Mouse (Mus musculus) embryonic facial prominence, embryonic 14.5 days (tissue): ENCODE measurements at regions not wholly inside any gene's neighbourhood (a gene's known extent, or its start where the extent isn't known, plus 50 kb on each side); places are given as distances from the start of the nearest gene placed in this dataset.
A peak's percentile ranks its signal among the peaks of the same experiment; 100 is the strongest.

Experiments
- ATAC-seq: fragments of 200-750 bp; cut with Nextera tagmentation; 2 replicates; pipeline ENCODE4 v1.8.0; 2017; ENCODE audit warnings: low read depth, moderate number of reproducible peaks, moderate TSS enrichment
- DNase-seq: peaks from one replicate; pipeline ENCODE4 v3.0.0-alpha.2; 2015; ENCODE audit warnings: low spot score
- H3K27ac ChIP-seq: fragments of 300-500 bp; sonication (generic); replicated peaks from 2 replicates; pipeline ENCODE4 v1.5.1; 2014; ENCODE audit warnings: low read depth, mild to moderate bottlenecking, low read length, moderate library complexity
- H3K27me3 ChIP-seq: fragments of 300-500 bp; sonication (generic); replicated peaks from 2 replicates; pipeline ENCODE4 v1.6.1; 2014; ENCODE audit warnings: low read length; ENCODE audit not compliant: control insufficient read depth, insufficient read depth
- H3K36me3 ChIP-seq: fragments of 300-500 bp; sonication (generic); 2 replicates; pipeline ENCODE4 v1.6.1; 2014; ENCODE audit warnings: low read length, mixed read lengths; ENCODE audit not compliant: control insufficient read depth, insufficient read depth
- H3K4me1 ChIP-seq: fragments of 300-500 bp; sonication (generic); 2 replicates; pipeline ENCODE4 v1.6.1; 2014; ENCODE audit warnings: antibody characterized with exemption, low read length; ENCODE audit not compliant: control insufficient read depth, insufficient read depth
- H3K4me2 ChIP-seq: fragments of 300-500 bp; sonication (generic); 2 replicates; pipeline ENCODE4 v1.6.1; 2014; ENCODE audit warnings: low read depth, mild to moderate bottlenecking, low read length, moderate library complexity, mixed read lengths
- H3K4me3 ChIP-seq: fragments of 300-500 bp; sonication (generic); 2 replicates; pipeline ENCODE4 v1.5.1; 2014; ENCODE audit warnings: low read depth, mild to moderate bottlenecking, low read length
- H3K9ac ChIP-seq: fragments of 300-500 bp; sonication (generic); 2 replicates; pipeline ENCODE4 v1.6.1; 2014; ENCODE audit warnings: low read depth, mild to moderate bottlenecking, low read length, moderate library complexity, mixed read lengths
- H3K9me3 ChIP-seq: fragments of 300-500 bp; sonication (generic); 2 replicates; pipeline ENCODE4 v1.6.1; 2016; ENCODE audit warnings: low read length; ENCODE audit not compliant: control insufficient read depth
- WGBS: fragments of 180-500 bp; shearing (Covaris S2); extraction: QIAGEN DNeasy Blood & Tissue Kit; methylation state at CpG from one replicate; pipeline ENCODE4 v1.1.7; 2014; 5-methylcytosine and 5-hydroxymethylcytosine counted together

GRCm38 (mm10) chr15:10864004-10864775 is 87.9 kb upstream of the C1qtnf3 start:
- no peaks in the 10 kb centered on the region for H3K27me3 ChIP-seq
- ATAC-seq (peak; percentile 28), DNase-seq (peak; percentile 69)
- H3K36me3 ChIP-seq, result no peaks in the 10 kb centered on the region
- peak overlapping the region; percentile 56 for H3K27ac ChIP-seq
- no peak overlapping the region for H3K4me2 ChIP-seq
- H3K9me3 ChIP-seq, result no peaks in the 10 kb centered on the region
- H3K4me3 ChIP-seq, result no peak overlapping the region
- no peak overlapping the region for H3K9ac ChIP-seq
- 65% methylated on average over 7 of the region's 7 CpGs for WGBS
- H3K4me1 ChIP-seq, result peaks cover 23% of the 10 kb centered on the region

- peak overlapping the region; percentile 56; the same call in 1 of the 2 replicates for H3K27ac ChIP-seq
- DNase-seq, result no peak
- 76% methylated on average over 5 of the region's 5 CpGs for WGBS
Measured at GRCm38 (mm10) chr15:10865109-10865508, 87.0 kb upstream of the C1qtnf3 start.

DNA sequence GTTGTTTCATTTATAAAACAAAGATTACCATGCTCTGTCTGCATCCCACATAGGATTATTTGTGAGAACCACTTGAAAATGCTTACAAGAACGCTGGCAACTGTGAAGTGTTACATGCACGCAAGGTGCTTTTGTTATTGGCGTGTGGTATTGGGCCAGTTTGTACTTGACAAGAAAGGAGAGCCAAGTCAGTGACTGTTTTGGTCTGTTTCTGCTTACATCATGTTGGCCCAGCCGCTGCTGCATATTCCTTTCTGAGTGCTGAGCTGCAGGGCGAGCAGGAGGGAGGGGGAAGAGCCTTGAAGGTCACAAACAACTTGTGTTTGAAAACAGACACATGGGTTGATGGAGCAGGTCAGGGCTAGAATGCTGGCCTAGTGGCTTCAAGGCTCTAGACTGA is 85.3 kb upstream of the C1qtnf3 start:
- no peaks in the 10 kb centered on the region for H3K9me3 ChIP-seq
- peak overlapping the region; percentile 44; the same call in 1 of the 2 replicates for H3K27ac ChIP-seq
- no peaks in the 10 kb centered on the region for H3K27me3 ChIP-seq
- DNase-seq (peak; percentile 71), ATAC-seq (0 out of 2 replicates have a peak, but pooled peaks have one; percentile 13)
- H3K4me3 ChIP-seq, result no peak overlapping the region
- no peak overlapping the region for H3K4me2 ChIP-seq
- WGBS, result 65% methylated on average over 5 of the region's 5 CpGs
- H3K4me1 ChIP-seq, result peaks cover 29% of the 10 kb centered on the region
- no peak overlapping the region for H3K9ac ChIP-seq
- H3K36me3 ChIP-seq, result no peaks in the 10 kb centered on the region

More at GRCm38 (mm10) chr15:10865109-10865508, 87.0 kb upstream of the C1qtnf3 start:
- H3K9me3 ChIP-seq, result no peaks in the 10 kb centered on the region
- H3K4me3 ChIP-seq, result no peak overlapping the region
- no peaks in the 10 kb centered on the region for H3K27me3 ChIP-seq
- no peak for ATAC-seq
- no peaks in the 10 kb centered on the region for H3K36me3 ChIP-seq
- H3K4me2 ChIP-seq, result no peak overlapping the region
- no peak overlapping the region for H3K9ac ChIP-seq
- H3K4me1 ChIP-seq, result peaks cover 29% of the 10 kb centered on the region

GRCm38 (mm10) chr15:10868115-10868514 is 84.0 kb upstream of the C1qtnf3 start:
- no peaks in the 10 kb centered on the region for H3K27me3 ChIP-seq
- H3K4me1 ChIP-seq, result peaks cover 29% of the 10 kb centered on the region
- no peak overlapping the region for H3K4me3 ChIP-seq
- ATAC-seq, result no peak
- peak; percentile 32 for DNase-seq
- peak overlapping the region; percentile 46; the same call in 1 of the 2 replicates for H3K27ac ChIP-seq
- H3K9ac ChIP-seq, result no peak overlapping the region
- 78% methylated on average over 7 of the region's 7 CpGs for WGBS
- no peaks in the 10 kb centered on the region for H3K36me3 ChIP-seq
- no peak overlapping the region for H3K4me2 ChIP-seq
- no peaks in the 10 kb centered on the region for H3K9me3 ChIP-seq

GRCm38 (mm10) chr15:10868716-10869585 is 83.2 kb upstream of the C1qtnf3 start:
- H3K4me2 ChIP-seq, result no peak overlapping the region
- no peaks in the 10 kb centered on the region for H3K27me3 ChIP-seq
- WGBS, result 53% methylated on average over 14 of the region's 14 CpGs
- no peak overlapping the region for H3K4me3 ChIP-seq
- no peak overlapping the region for H3K9ac ChIP-seq
- DNase-seq (peak; percentile 50), ATAC-seq (peak; percentile 66)
- peaks cover 29% of the 10 kb centered on the region for H3K4me1 ChIP-seq
- no peaks in the 10 kb centered on the region for H3K36me3 ChIP-seq
- peak overlapping the region; percentile 55; the same call in 1 of the 2 replicates for H3K27ac ChIP-seq
- H3K9me3 ChIP-seq, result no peaks in the 10 kb centered on the region

- peaks cover 21% of the 10 kb centered on the region; the same call in 1 of the 2 replicates for H3K4me1 ChIP-seq
- no peaks in the 10 kb centered on the region for H3K36me3 ChIP-seq
- ATAC-seq (no peak), DNase-seq (peak; percentile 45)
- no peak overlapping the region for H3K27ac ChIP-seq
- no peaks in the 10 kb centered on the region for H3K27me3 ChIP-seq
- no peak overlapping the region for H3K9ac ChIP-seq
- no peaks in the 10 kb centered on the region for H3K9me3 ChIP-seq
- H3K4me2 ChIP-seq, result no peak overlapping the region
- WGBS, result 54% methylated on average over 13 of the region's 13 CpGs
- H3K4me3 ChIP-seq, result no peak overlapping the region
Measured at GRCm38 (mm10) chr15:10869879-10870278, 82.3 kb upstream of the C1qtnf3 start.

GRCm38 (mm10) chr15:10872322-10872967 is 79.7 kb upstream of the C1qtnf3 start:
- ATAC-seq (no peak), DNase-seq (peak; percentile 76)
- H3K27me3 ChIP-seq, result no peaks in the 10 kb centered on the region
- H3K9ac ChIP-seq, result no peak overlapping the region
- peaks cover 18% of the 10 kb centered on the region; the same call in 1 of the 2 replicates for H3K4me1 ChIP-seq
- 15% methylated on average over 13 of the region's 13 CpGs for WGBS
- H3K27ac ChIP-seq, result no peak overlapping the region
- no peaks in the 10 kb centered on the region for H3K36me3 ChIP-seq
- no peaks in the 10 kb centered on the region for H3K9me3 ChIP-seq
- H3K4me3 ChIP-seq, result no peak overlapping the region
- H3K4me2 ChIP-seq, result no peak overlapping the region; the same call in 1 of the 2 replicates

GRCm38 (mm10) chr15:10876328-10876727 is 75.8 kb upstream of the C1qtnf3 start:
- Histone ChIP-seq H3K27ac (no peak overlapping the region), H3K4me1 (no peaks in the 10 kb centered on the region), H3K9ac (no peak overlapping the region), H3K4me3 (no peak overlapping the region), H3K9me3 (no peaks in the 10 kb centered on the region), H3K36me3 (no peaks in the 10 kb centered on the region), H3K27me3 (no peaks in the 10 kb centered on the region), H3K4me2 (no peak overlapping the region)
- WGBS, result 42% methylated on average over 5 of the region's 5 CpGs
- ATAC-seq, result no peak
- peak; percentile 38 for DNase-seq
